Mouse (Mus musculus) cerebellum, postnatal 36 days (tissue): Measurements from ENCODE around the gene Tmem246.

Experiments used
- DNase-seq, 2 experiments: peaks; one replicate each; pipeline ENCODE4 v3.0.0; 2021 to 2022; ENCODE audit warnings: mixed read lengths in 2 of 2

Tmem246 gene

DNA sequence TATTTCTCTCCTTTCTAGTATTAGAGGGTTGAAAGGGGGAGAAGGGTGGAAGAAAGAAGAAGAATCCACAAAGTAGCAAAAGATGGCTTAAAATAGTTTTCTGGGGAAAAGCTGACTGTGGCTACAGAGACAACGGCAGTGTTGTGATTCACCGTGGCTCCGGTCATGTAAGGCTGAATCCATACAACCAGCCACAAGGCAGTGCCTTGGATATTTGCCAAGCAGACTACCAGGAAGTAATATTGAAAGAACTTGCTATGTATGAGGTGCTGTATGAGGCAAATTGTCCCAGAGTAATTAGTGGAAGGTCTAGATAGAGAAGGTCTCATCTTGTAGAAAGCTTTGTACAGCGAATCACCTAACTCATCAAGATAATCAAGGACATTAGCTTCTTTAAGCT is 25.5 kb downstream of the Tmem246 start:
- no peak for DNase-seq

DNA sequence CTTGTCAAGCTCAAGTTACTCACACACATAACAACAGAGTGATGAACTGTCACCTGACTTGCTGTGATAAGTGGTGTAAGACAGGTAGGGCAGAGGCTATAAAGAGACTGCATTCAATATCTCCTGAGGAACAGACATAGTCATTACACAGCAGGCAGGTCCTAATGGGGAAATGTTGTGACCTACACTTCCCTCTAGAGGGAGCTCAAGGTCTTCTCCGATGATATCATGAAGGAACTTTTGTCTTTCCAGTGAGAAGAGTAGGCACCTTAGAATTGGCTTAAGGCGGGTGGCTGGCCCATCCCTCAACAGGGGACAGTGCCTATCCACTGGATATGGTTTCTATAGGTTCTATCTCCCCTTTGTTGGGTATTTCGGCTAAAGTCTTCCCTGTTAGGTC is 30.1 kb downstream of the Tmem246 start:
- peak; percentile 40 to 74 for DNase-seq

DNA sequence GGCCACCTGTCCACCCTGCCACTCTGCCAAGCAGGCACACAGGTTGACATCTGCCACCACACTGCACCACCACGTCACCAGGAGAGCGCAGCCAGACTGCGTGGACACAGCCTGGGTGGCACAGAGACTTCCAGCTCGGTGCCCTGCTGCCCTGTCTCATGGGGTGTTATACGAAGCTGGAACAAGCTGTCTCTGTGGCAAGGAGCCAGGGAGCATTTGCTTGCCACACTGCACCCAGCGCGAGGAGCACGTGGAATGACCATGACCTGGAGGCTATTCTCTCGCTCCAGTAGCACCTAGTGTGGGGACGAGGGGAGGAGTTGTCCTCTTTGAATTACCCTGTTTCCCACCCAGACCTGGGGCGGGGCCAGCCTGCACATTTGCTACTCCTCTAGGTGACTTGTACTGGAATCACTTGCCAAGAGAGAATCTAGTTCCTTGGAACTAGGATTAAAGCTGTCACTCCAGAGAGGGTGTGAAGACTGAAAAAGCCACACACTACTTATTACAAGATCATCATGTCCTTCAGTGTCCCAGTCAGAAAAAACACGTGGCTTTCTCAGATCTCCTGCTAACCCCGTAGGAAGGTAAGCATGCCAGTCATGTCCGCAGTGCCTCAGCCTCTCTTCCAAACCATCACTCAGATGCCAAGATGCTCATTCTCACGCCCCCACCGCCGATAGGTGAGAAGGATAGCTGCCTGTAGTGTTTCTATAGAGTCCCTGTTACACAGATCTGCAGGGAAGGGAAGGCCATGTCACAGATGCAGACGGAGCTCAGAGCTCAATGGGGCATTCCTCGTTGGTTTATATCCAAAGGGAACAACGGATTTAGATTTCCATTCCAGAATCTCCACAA is 37.5 kb downstream of the Tmem246 start:
- peak; percentile 76 to 82 for DNase-seq

DNA sequence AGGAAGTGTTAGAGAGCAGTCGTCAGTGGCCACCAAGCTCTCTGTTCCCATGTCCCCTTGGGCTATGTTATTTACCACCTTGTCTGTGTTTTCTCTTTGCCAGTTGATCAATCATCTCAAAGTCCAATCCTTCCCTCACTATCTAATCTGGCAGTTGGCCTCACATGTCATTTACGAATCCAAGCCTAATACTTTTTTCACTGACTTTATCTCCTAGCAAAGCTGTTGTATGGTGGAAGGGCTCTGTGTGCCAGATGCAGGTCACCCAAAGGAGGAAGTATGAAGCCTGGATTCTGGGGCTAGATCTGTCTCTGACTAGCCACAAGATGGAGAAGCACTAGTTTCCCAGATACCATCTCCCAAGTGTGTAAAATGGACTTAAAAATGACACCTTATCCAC is 39.5 kb downstream of the Tmem246 start:
- DNase-seq = no peak

DNA sequence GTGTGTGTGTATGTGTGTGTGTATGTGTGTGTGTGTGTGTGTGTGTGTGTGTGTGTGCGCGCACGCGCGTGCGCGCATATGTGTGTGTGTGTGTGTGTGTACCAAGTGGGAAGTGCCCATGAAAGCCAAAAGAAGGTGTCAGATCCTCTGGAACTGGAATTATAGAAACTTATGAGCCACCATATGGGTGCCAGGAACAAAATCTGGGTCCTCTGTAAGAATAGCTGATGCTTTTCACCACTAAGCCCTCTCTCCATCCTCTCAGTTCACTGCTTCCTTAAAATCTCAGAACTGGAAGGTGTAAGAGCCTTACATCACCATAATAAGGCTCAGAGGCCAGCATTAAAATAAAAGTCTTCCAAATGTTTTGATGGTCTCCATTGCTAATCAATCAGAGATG is 40.3 kb downstream of the Tmem246 start:
- no peak for DNase-seq

DNA sequence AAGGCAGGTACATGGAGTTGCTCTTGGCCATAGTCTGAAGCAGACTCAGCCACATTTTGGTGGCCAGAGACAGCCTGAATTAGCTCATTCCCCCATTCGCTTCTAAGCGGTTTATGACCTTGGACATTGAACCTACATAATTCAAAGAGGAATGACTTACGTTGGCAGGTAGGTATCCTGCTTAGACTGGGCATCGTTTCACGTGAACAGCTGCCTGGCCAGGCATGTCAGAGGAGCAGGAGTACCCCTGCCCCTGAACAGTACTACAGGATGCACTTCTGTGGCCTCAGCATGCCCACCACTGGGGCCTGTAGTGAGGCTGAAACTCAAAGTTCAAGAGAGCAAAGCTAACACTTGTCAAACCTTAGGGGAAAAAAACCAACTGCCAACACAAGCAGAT is 44.3 kb downstream of the Tmem246 start:
- DNase-seq = no peak

DNA sequence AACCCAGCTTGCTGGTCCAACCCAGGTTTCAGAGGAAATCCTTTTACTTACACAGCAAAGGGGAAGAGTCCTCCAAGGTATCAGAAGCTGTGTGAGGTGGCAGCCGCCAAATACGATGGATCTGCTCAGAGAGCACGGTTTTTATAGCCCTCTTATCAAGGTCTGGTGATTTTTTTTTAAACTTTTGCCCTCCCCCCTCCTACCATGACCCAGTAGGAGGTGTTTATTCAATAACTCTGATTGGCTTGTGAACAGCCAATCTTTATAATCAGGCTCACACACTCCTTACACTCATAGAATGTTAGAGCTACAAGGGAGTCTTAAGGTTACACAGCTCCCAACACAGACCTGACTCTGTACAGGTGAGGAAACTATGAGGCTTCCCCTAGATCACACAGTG is 48.3 kb downstream of the Tmem246 start, which contains the start of gene Aldob:
Gene Aldob, minus strand, starts transcription at position 164 of the 400 bp plus-strand sequence.
- no peak for DNase-seq

DNA sequence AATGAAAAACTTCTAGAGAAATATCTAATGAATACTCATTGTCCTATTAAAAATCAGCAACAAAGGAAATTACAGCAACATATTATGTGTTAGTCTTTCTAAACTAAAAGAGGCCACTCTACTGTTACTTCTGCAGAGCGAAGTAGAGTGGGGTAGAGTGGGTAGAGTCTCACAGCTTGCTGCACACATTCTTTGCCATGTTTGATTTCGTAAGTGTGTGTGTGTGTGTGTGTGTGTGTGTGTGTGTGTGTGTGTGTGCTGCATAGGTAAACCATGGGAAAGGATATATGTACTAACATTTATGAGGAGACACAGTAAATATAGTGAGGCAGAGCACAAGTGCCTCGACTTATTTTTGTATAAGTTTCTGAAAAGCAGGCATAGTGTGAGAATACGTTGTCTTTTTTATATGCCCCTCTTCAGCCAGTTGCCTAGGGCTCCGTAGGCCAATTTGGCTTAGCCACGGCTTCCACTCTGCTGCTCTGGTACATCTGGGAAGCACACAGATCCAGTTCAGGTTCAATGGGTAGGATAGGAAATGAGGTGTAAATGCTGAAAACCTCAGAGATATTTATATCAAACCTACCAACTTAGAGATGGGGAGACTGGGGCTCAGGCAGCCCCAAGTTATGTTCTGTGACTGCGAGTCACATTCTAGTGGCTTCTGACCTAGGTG is 50.0 kb downstream of the Tmem246 start:
- no peak for DNase-seq

DNA sequence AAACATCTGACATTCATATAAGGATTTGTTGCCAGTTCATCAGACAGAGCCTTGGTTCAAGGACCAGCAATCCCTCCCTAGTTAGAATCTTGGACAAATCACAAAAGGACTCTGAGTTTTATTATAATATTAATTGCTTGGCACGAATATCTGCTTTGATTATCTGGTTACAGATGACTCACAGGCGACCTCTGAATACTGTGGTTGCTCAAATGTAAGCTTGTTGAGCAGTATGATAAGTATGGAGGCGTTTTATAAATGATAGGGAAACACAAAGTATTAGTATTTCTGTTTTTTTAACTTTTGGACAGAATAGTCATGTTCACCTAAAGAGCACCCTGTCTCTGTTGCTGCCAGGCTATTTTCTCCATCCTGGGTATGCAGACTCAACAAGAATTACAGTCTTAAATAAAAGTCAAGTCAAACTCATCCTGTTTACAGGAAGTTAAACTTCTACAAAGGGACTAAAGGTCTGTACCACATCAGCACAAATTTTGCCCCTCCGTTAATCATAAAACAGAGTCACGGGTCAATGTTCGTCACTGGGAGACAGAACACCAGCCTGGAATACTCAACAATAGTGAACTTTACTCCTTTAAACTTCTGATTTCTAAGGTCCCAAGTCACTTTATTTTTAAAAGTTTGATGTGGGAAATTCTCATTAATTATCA is 50.7 kb downstream of the Tmem246 start:
- no peak for DNase-seq

DNA sequence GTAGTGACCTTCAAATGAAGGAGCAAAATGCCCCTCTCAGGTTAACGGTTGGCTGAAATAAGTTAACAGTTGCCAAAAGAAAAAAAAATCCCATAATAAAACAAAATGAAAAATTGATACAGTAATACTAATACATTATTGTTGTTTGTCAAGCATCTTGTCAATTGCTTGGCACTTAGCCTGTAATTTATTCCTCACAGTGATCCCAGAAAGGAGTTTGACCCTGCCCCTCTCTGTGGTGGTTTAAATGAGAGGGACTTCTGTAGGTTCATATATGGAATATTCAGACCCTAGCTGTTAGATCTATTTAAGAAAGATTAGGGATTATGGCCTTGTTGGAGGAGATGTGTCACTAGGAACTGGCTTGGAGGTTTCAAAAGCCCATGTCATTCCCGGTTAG is 51.6 kb downstream of the Tmem246 start:
- DNase-seq = no peak

DNA sequence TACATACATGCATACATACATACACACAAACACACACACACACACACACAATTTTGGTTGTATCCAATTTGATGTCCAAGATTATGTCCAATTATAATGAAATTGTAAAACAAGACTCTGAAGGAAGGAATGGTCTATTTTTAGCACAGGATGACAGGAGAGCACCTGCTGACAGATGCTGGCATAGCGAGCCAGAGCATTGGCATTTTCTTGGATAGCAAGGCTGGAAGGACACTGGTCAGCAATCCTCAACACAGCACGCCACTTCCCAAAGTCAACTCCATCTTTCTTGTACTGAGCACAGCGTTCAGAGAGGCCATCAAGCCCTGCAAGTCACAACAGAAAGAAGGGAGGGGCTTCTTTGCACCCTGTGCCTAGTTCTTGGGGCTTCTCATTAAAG is 56.7 kb downstream of the Tmem246 start:
- DNase-seq = no peak

DNA sequence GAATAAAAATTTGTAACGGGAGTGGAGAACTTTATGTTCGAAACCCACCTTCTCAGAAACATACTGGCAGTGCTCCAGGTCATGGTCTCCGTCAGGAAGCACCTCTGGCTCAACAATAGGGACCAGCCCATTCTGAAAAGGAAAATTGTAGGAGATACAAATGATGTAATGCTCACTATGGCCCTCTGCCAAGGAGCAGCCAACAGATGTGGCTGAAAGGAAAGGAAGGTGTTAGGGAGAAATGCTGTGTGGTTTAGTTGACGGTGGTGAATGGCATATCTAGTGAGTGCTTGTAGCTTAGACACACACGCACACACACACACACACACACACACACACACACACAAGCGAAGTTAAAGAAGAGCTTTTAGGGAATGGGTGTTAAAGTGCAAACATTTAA is 58.0 kb downstream of the Tmem246 start:
- DNase-seq = no peak

DNA sequence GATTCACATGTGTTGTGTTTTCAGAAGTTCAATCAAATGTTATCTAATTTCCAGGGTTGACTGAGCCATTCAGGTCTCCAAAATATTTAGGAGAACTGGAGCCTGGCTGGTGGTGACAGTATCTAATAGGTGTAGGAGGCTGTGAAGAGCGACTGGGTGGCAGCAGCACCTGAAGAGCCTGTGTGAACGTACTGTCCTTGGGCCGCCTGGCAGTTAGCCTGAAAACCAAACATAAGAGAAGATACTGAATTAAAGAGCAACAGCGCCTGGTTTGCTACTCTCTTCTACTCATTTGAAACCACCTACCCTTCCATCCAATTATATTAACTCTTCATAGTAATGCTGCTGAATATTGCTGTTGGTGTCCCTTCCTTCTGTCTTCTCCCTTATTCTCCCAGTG is 61.0 kb downstream of the Tmem246 start:
- no peak for DNase-seq

DNA sequence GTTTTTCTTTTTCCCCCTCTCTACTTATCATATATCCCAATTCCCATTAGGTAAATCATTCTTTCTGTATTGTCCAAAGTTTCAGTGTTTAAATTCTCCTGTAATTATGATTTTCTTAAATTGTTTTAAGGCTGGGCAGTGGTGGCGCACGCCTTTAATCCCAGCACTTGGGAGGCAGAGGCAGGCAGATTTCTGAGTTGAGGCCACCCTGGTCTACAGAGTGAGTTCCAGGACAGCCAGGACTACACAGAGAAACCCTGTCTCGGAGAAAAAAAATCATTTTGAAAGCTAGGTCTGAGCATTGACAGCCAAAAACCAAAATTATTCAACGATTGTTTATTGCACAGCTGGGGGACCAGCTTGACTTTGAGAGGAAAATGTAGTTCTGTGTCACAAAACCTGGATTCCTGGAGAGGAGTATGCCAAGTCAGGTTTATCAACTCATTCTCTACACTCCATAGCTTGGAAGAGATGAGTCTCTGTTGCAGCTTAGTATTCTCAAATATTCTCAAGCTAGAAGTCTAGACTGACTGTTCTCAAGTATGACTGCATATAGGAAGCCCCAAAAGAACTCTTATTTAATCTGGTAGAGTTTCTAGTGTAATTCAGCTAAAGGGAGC is 61.9 kb downstream of the Tmem246 start:
- no peak for DNase-seq

DNA sequence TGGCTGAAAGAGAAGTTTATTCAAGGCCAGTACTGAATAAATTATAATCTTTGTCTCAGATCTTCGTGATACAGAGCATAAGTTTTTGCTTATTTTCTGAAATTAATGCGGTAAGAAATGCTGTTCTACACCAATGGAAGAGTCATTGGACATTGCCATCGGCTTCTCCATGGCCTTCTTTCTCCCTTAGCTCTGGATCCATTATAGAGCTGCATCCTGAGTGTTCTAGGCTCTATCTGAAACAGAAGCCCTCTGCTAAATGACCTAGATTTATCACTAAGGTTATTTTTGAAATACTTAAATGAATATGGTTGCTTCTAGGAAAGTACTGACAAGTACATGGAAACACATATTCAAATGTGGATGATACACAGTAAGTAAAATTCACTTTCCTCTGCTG is 62.6 kb downstream of the Tmem246 start:
- DNase-seq = no peak
